Mouse (Mus musculus): Measurements from ENCODE around the gene Ddx39.

Gene Ddx39

DNA sequence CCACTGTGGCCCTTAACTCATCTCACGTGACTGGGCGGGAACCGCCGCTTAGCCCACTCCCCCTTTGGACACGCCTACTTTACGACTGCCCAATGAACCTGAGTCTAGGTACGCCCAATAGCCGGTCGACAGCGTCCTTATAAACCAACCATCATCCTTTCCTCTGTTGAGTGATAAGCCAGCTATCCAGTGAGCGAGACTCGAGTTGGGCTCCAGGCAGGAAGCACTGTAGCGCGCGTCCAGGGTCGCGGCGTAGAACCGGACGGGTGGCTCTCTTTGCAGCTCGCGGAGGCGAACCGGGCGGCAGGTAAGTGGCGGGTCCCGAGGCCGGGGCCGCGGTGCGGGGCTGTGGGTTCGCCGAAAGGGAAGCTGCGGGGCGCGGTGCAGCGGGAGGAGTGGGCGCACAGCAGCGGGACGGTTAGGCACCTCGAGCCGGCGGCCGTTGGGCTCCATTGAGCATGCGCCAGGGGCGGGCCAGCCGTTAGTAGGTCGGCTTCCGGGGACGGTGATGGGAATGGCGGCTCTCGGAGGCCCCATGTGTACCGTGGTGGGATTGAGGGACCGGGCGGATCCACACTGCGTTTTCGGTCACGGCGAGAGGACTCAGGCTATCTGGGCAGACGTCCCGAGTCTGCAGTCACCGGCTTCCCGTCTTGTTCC lies at the start of gene Ddx39:
Ddx39 (plus strand) TSS at position 147 of the 660 bp plus-strand sequence.
- DNase-seq (ENCODE audit: low read depth, low spot score): peak; percentile 99

GRCm38 (mm10) chr8:83665969-83666865 lies 48.8 kb upstream of the Ddx39 start, which contains the start of gene Ptger1:
TSS of gene Ptger1 (plus strand) at chr8:83666678.
- DNase-seq (ENCODE audit: low read depth, low spot score): no peak

DNA sequence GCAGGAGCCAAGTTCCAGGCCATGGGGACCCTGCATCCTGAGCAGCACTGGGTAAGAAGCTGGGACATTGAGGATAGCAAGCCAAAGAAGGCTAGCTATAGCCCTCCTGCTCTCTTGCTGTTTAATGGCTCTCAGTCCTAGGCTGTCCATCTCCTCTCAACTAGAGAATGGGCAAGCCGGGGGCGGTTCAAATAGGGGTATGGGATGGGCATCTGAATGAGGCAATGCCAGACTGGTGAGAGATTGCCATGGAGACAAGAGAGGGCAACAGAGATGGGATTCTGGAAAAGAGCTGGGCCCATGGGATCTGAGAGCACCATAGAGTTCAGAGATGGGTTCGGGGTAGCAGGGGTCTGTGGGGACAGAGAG lies 48.1 kb upstream of the Ddx39 start:
- DNase-seq (ENCODE audit: low read depth, low spot score): no peak

- no peak for DNase-seq (ENCODE audit: low read depth, low spot score)
Observed at GRCm38 (mm10) chr8:83667526-83667925, 47.5 kb upstream of the Ddx39 start.

DNA sequence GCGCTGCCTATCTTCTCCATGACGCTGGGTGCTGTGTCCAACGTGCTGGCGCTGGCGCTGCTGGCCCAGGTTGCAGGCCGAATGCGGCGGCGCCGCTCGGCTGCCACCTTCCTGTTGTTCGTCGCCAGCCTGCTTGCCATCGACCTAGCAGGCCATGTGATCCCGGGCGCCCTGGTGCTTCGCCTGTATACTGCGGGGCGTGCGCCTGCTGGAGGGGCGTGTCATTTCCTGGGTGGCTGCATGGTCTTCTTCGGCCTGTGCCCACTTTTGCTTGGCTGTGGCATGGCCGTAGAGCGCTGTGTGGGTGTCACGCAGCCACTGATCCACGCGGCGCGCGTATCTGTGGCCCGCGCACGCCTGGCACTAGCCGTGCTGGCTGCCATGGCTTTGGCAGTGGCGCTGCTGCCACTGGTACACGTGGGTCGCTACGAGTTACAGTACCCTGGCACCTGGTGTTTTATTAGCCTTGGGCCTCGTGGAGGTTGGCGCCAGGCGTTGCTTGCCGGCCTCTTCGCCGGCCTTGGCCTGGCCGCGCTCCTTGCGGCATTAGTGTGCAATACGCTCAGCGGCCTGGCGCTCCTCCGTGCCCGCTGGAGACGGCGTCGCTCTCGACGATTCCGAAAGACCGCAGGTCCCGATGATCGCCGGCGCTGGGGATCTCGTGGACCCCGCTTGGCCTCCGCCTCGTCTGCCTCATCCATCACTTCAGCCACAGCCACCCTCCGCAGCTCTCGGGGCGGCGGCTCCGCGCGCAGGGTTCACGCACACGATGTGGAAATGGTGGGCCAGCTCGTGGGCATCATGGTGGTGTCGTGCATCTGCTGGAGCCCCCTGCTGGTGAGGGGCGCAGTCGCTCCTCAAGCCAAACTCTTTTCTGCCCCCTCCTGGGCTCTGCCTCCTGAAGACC lies 46.7 kb upstream of the Ddx39 start:
- peak; percentile 87 for DNase-seq (ENCODE audit: low read depth, low spot score)

- no peak for DNase-seq (ENCODE audit: low read depth, low spot score)
Observed at GRCm38 (mm10) chr8:83669013-83669412, 46.0 kb upstream of the Ddx39 start.

- DNase-seq (ENCODE audit: low read depth, low spot score): no peak
Observed at GRCm38 (mm10) chr8:83672936-83673335, 42.0 kb upstream of the Ddx39 start.

GRCm38 (mm10) chr8:83674497-83674896 lies 40.5 kb upstream of the Ddx39 start:
- no peak for DNase-seq (ENCODE audit: low read depth, low spot score)

DNA sequence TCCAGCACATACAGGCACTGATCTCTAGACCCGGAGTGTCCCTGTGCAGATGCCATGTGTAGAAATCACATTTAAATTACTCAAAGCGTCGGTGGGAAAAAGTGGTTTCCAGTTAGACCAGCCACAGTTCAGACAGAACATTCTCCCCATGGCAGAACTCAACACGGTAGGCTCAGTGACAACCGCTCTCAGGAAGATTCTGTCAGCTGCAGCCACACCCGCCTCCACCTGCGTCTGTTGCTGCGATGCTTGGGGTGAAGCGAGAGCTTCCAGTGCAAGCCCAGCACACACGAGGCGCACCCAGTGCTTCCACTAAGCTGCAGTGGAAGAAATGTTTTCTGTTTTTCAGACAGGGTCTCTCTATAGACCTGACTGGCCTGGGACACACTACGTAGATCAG lies 35.1 kb upstream of the Ddx39 start:
- no peak for DNase-seq (ENCODE audit: low read depth, low spot score)

- DNase-seq (ENCODE audit: low read depth, low spot score): no peak
Observed at GRCm38 (mm10) chr8:83680603-83681002, 34.4 kb upstream of the Ddx39 start.

DNA sequence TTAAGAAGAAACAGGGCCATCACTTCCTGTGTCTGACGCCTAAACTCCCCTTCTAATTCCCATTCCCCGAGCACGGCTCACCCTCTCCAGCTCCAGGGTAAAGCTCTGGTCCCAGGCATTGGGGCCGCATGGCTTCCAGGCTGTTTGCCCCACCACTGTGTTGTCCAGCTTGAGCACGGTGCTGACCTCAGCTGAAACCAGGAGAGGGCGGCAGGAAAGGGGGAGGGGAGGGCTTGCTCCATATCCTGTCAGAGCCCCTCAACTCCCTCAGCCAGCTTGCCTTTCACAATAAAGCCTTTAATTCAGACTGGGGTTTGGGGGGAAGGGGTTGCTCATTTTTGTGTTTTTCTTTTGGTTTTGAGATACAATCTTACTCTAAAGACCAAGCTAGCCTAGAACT lies 33.9 kb upstream of the Ddx39 start:
- DNase-seq (ENCODE audit: low read depth, low spot score): no peak

DNA sequence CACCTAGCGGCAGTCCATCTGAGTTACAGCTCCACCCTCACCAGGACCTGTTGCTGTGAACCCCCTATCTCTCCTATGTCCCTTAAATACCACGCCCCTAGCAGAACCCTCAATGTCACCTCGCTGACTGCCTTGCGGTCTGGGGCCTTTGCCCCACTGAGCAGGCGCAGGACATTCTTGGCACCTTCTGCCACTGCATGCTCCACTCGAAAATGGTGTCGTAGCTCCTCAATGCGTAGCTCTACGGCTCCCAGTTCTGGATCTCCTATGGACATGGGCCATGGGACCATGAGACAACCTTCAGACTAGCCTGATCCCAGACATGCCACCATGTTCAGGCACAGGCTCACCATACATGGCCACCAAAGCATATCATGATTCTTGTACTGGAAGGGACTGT lies 30.5 kb upstream of the Ddx39 start:
- no peak for DNase-seq (ENCODE audit: low read depth, low spot score)

DNA sequence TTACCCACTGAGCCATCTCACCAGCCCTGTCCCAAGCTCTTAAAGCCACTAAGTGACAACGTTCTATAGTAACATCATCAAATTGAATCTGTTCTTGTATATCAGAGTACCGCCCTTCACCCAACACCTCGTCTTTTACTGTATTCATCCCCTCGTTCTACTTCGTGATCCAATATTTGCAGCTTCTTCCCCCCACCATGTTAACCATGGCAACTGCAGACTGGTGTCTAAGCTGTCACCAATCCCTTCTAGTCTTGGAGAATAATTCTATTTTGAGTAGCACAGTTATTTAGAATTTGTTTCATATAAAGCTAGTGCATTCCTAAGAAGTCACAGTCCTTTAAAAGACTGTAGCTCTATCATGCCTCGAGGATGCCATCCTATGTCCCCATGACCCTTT lies 25.7 kb upstream of the Ddx39 start:
- no peak for DNase-seq (ENCODE audit: low read depth, low spot score)

GRCm38 (mm10) chr8:83693609-83694236 lies 21.3 kb upstream of the Ddx39 start:
- DNase-seq (ENCODE audit: low read depth, low spot score): no peak

DNA sequence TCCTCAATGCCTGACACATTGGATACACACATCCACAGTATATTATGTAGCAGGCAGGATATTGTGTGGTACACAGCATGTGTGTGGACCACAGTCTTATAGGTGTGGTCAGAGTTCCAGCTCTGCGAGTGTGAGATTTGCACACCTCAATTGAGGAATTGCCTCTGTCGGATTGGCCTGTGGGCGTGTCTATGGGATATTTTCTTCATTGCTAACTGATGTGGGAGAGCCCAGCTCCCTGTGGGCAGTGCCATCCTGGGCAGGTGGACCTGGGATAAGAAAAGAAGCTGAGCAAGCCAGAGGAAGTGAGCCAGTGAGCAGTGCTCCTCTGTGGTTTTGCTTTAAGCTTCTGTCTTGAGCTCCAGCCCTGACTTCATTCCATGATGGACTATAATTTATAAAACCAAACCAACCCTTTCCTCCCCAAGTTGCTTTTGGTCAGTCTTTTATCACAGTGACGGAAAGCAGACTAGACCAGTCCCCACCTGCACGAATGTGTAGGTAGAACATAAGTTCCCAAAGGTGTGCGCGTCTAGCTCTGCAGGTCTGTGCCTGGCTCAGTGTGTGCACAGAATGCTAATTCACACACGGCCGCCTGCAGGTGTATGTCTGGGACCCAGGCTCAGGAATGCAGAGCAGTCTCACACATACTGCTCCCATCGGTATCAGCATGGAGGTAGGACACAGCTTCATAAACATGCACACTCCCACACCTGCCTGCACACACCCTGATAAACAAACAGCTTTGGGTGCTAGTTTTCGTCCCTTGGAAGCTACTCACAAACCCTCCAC lies 20.4 kb upstream of the Ddx39 start:
- DNase-seq (ENCODE audit: low read depth, low spot score): no peak

DNA sequence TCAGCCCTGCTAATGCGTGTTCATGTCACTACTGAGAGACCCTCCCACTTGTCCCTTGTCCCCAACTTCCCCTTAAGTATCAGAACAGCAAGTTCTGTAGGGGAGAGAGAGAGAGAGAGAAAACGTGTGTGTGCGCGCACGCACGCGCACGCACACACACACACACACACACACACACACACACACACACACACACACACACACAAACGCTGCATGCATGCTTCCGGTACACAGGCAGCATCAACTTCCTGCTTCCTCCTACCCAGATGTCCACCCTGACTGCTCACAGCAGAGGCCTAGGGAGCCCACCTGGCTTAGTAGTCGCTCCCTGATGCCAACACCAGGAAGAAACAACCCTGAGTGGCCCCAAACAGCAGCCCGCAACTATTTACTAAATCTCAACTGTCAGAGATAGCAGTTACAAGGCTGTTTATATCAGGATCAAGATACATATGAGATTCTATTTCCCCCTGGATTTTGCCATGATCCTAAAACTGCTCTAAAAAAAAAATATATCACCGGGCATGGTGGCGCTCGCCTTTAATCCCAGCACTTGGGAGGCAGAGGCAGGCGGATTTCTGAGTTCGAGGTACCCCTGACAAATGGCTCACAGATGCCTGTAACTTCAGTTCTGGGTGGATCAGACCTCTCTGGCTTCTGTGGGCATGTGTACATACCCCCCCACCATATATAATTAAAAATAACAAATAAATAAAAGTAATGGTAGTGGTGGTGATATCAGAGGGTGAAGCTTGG lies 19.4 kb upstream of the Ddx39 start:
- DNase-seq (ENCODE audit: low read depth, low spot score): no peak

DNA sequence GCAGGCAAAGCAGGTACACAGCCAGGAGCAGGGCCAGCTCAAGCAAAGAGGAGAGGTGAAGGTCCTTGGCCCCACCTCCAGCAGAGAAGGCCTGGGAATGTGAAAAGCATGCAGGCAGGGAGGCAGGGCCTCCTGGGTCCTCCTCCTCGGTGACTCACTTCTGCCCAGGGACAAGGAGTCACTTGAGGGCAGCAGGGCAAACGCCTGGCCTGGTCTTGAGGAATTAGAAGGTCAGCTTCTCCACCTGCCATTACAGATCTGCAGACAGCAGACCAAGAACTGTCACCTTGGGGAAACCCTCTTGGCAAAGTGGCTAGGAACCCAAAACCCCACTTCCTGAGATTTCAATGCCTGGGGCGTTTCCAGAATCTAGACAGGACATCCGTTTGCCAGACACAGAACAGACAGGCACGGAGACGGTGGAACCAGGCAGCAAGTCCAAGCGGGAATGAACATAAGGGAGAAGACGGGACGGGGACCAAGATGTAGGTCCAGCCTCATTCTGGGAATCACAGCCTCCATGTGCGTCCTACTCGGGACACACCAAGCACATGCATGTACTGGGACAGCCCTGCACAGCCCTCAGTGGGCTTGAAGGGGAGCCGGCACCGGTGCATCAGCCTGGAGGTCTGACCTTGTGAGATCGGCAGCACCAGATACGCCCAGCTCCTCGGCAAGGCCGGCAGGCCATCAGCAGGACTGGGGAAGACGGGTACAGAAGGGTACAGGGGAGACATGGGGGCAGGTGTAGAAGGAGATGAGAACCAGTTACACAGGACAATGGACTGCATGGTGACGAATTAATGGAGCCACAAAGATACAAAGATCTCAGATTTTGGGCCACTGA lies 17.4 kb upstream of the Ddx39 start:
- DNase-seq (ENCODE audit: low read depth, low spot score): no peak

DNA sequence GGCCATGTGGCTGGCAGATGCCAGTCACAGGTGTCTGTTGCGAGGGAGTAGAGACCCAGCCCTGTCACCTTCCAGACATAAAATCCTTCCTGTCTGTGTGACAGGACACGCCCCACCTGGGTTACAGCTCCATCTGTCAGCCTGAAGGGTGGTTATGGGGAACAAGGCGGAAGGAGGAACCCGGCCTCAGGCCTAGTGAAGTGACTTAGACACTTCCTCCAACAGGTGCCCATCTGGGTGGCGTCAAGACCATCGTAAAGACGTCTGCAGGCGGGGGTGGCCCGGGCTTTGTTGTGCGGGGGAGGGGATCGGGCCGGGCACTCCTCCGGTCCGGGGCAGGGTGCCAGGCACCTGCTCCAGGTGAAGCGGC lies 16.7 kb upstream of the Ddx39 start:
- peak; percentile 48 for DNase-seq (ENCODE audit: low read depth, low spot score)
